Mouse (Mus musculus): ENCODE measurements around the gene Strbp.

DNA sequence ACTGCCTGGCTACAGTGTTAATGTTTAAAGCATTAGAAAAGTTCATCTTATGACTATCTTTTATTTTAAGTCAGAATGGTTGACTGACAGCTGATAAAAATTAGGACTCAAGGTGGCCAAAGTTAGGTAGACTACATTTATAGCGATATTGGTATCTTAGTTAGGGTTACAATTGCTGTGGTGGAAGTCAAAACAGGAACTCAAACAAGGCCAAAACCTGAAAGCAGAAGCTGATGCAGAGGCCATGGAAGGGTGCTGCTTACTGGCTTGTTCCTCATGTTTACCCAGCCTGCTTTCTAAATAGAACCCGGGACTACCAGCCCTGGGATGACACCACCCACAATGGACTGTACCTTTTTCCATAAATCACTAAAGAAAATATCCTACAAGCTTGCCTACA is 219.5 kb downstream of the Strbp start:
- TF ChIP-seq CTCF (IDR thresholded peaks at IDR 0.05; ENCODE audit: borderline replicate concordance, insufficient read depth, low read depth, low read length) (no peak), POLR2A (IDR thresholded peaks at IDR 0.05; ENCODE audit: borderline replicate concordance, insufficient read depth, low read length) (no peak)

Data from cerebellum, adult 2 months (tissue).